Mouse (Mus musculus): ENCODE measurements around the gene Sept9. TPM values are rescaled to one million over a fixed set of nuclear protein-coding genes. Genes with fewer than 3 reads are reported as not detected.

Sept9 gene
- polyA plus RNA-seq, 1 experiment from 2014 or later: 52.5 TPM

DNA sequence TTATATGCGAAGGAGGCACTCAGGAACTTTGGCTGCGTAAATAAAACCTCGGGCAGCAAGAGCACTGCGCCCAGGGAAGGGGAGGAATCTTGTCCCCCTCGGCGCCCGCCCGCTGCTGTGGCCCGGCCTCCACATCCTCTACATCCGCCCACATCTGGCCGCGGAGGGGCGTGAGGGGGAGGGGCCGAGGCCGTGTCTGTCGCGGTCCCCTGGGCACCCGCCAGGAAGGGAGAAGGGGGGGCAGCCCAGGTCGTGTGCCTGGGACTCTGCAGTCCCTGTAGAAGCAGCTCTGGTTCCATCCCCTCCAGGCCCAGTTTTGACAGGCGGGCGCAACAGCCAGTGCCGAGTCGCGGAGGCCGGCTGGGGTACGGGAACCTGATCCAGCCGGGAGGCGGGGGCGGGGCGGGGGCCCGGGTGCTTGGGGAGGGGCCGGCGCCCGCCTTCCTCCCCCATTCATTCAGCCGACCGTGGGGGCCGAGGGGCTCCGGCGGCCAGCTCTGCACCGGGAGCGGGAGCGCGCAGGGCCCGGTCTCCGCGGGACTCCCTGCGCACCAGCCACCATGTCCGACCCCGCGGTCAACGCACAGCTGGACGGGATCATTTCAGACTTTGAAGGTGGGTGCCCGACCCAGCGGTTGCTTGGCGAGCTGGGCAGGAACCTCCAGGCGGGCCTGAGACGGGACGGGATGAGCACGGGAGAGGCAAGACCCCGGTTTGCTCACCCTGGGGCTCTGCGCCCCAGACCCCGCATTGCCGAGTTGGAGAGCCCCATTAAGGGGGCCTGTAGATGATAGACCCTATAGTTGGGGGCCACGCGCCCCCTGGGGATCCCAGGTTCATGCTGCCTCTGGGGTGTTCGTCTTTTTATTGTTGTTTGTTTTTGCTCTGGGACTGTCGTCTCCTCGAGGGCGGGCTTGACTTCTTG is 66.8 kb downstream of the Sept9 start:
- TF ChIP-seq EP300 (IDR thresholded peaks at IDR 0.05): no peak
- no peak for TF ChIP-seq CTCF (IDR thresholded peaks at IDR 0.05)
- 3% methylated on average over 45 of the region's 69 CpGs for WGBS

DNA sequence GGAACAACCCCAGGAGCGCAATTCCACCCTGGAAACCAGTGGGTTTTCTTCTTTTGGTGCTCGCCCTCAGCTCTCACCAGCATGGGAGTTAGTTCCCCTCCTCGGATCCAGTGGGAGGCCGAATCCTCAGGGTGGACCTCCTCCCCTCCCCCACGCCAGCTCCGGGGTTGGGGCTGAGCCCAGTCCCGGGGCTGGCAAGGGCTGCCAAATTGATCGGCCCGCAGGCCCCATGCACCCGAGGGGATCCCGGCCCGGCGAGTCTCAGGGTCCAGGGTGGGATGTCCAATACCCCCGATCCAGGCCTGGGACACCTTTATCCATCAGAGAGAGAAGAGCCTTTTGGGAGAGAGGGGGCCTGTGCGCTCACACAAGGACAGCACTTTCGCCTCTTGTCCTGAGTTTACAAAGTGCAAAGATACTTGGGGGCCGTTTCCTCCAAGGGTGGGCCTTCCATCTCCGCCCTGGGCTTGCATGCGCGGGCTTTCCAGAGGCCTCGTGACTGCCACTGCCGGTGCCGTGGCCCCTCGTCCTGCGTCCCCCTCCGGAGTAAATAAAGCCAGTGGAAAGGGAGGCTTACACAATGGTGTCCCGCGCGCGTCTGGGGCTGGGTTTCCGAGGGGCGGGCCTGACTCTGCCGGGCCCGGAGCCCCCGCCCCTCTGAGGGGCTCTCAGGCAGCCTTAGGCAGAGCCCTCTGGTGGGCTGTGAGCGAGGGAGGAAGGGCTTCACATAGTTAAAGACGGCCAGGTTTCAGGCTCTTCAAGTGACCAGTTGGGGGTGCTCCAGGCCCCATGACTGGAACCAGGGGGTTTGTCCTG is 67.7 kb downstream of the Sept9 start:
- Histone ChIP-seq H3K27ac (ENCODE audit: low read length) (peak overlapping the region; percentile 88), H3K36me3 (ENCODE audit: insufficient read depth, low read length) (no peaks in the 10 kb centered on the region), H3K9me3 (ENCODE audit: low read length) (no peaks in the 10 kb centered on the region), H3K9ac (replicated peaks; ENCODE audit: low read depth) (peak overlapping the region; percentile 62), H3K4me2 (replicated peaks; ENCODE audit: low read depth, low read length) (peak overlapping the region; percentile 77), H3K4me3 (ENCODE audit: low read depth, low read length) (peak overlapping the region; percentile 60), H3K27me3 (replicated peaks; ENCODE audit: insufficient read depth, low read length) (no peaks in the 10 kb centered on the region), H3K4me1 (ENCODE audit: insufficient read depth, low read depth, low read length) (peaks cover 16% of the 10 kb centered on the region)
- 3% methylated on average over 37 of the region's 37 CpGs for WGBS
- DNase-seq (ENCODE audit: low spot score) (peak; percentile 73), ATAC-seq (peak; percentile 56)
- TF ChIP-seq CTCF (IDR thresholded peaks at IDR 0.05): peak; percentile 54
- no peak; the same call in 1 of the 2 replicates for TF ChIP-seq EP300 (IDR thresholded peaks at IDR 0.05)

More for the DNA sequence above, 66.8 kb downstream of the Sept9 start:
- peak; percentile 82 for ATAC-seq
- Histone ChIP-seq H3K4me2 (replicated peaks; ENCODE audit: low read depth, low read length) (peak overlapping the region; percentile 77), H3K36me3 (ENCODE audit: insufficient read depth, low read length) (no peaks in the 10 kb centered on the region), H3K4me3 (ENCODE audit: low read depth, low read length) (peak overlapping the region; percentile 60), H3K9me3 (ENCODE audit: low read length) (no peaks in the 10 kb centered on the region), H3K9ac (replicated peaks; ENCODE audit: low read depth) (peak overlapping the region; percentile 62), H3K27ac (ENCODE audit: low read length) (peak overlapping the region; percentile 88), H3K4me1 (ENCODE audit: insufficient read depth, low read depth, low read length) (peaks cover 16% of the 10 kb centered on the region), H3K27me3 (replicated peaks; ENCODE audit: insufficient read depth, low read length) (no peaks in the 10 kb centered on the region)
- peak; percentile 87 for DNase-seq (ENCODE audit: low spot score)

DNA sequence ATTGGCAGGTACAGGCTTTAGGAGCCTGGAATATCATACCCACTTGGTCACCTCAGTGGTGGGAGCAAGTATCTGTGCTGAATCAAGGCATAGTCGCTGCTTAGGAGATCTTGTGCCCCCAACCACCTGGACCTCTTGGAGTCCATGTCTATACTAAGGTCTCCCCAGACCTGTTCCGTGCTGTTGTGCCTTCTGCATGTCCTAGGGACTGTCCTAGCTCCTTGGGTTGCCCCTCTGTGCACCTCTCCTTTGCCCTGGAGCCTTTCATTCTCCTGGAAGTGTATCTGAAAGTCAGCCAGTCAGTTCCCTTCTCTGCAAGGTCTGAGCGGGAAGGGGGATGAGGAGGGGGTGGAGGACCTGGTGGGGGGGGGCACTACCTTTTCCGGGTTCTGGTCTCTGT is 68.4 kb downstream of the Sept9 start:
- no peak for DNase-seq (ENCODE audit: low spot score)
- Histone ChIP-seq H3K4me1 (ENCODE audit: insufficient read depth, low read depth, low read length) (peaks cover 16% of the 10 kb centered on the region), H3K27me3 (replicated peaks; ENCODE audit: insufficient read depth, low read length) (no peaks in the 10 kb centered on the region), H3K4me3 (ENCODE audit: low read depth, low read length) (0 out of 2 replicates have a peak overlapping the region, but pooled peaks have one; percentile 60), H3K4me2 (replicated peaks; ENCODE audit: low read depth, low read length) (peak overlapping the region; percentile 77), H3K36me3 (ENCODE audit: insufficient read depth, low read length) (no peaks in the 10 kb centered on the region), H3K27ac (ENCODE audit: low read length) (no peak overlapping the region; the same call in 1 of the 2 replicates), H3K9me3 (ENCODE audit: low read length) (no peaks in the 10 kb centered on the region), H3K9ac (replicated peaks; ENCODE audit: low read depth) (no peak overlapping the region)
- ATAC-seq: no peak
- TF ChIP-seq CTCF (IDR thresholded peaks at IDR 0.05) (no peak), EP300 (IDR thresholded peaks at IDR 0.05) (no peak)
- WGBS: 20% methylated on average over 2 of the region's 4 CpGs

DNA sequence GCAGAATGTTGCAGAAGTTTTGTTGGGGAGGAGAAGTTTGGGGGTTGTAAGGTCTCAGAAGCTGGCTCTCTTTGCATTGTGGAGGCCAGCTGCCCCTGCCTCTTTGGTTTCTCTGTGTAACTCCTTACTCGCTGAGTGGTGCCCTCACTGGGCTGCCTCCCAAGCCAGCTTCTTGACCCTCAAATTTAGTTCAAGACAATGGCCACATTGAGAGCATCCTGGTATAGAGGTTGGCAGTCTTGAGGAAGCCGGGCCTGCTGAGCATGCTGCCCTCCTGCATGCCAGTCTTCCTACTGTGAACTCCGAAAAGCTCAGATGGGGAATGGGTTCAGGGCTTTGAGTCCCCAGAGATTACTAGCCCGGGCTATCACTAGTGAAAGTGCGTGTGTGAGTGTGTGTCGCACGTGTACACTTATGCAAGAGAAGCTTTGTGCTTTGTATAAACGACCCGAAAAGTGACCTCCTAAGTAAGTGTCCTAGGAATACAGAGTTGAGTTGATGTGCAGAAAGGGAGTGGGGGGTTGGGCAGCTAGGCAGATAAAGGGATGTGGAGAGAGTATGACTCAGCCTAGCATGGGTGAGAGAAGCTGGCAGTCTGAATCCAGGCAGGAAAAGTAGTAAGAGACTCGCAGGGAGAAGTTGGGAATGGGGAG is 69.0 kb downstream of the Sept9 start:
- Histone ChIP-seq H3K4me3 (ENCODE audit: low read depth, low read length) (no peak overlapping the region), H3K9ac (replicated peaks; ENCODE audit: low read depth) (no peak overlapping the region), H3K4me1 (ENCODE audit: insufficient read depth, low read depth, low read length) (peaks cover 16% of the 10 kb centered on the region), H3K4me2 (replicated peaks; ENCODE audit: low read depth, low read length) (peak overlapping the region; percentile 77; the same call in 1 of the 2 replicates), H3K36me3 (ENCODE audit: insufficient read depth, low read length) (no peaks in the 10 kb centered on the region), H3K27ac (ENCODE audit: low read length) (peak overlapping the region; percentile 40; the same call in 1 of the 2 replicates), H3K9me3 (ENCODE audit: low read length) (no peaks in the 10 kb centered on the region), H3K27me3 (replicated peaks; ENCODE audit: insufficient read depth, low read length) (no peaks in the 10 kb centered on the region)
- WGBS: 30% methylated on average over 10 of the region's 10 CpGs
- DNase-seq (ENCODE audit: low spot score) (peak; percentile 60), ATAC-seq (no peak)
- TF ChIP-seq CTCF (IDR thresholded peaks at IDR 0.05): no peak
- TF ChIP-seq EP300 (IDR thresholded peaks at IDR 0.05): no peak

DNA sequence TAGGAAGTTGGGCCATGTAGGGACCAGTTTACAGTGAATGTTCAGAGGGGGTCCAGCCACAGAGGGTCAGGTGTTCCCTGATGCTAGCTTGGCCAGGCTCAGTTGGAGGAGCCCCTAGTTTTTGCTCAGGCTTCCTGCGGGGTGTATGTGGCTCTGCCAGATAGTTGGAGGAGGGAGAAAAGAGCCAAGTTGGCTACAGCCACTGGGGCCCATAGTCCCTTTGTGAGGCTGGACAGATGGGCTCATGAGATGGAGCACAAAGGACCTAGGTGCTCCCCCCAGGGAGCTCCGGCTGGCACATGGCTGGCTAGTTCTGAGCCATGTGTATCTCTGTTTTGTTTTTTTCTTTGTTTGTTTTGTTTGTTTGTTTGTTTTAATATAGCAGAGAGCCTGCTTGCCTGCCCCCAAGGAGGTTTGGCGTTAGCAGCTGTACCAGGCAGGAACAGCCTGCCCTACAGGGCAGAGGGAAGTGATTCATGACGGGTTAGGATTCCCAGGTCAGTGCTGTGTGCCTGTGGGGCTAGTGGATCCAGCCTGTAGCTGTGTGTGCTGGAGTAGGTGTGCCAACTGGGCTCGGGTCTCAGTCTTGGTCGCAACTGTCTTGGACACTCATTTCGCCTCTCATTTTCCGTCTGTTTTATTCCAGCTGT is 69.7 kb downstream of the Sept9 start:
- Histone ChIP-seq H3K4me2 (replicated peaks; ENCODE audit: low read depth, low read length) (no peak overlapping the region), H3K27ac (ENCODE audit: low read length) (peak overlapping the region; percentile 51), H3K4me1 (ENCODE audit: insufficient read depth, low read depth, low read length) (peaks cover 16% of the 10 kb centered on the region), H3K9ac (replicated peaks; ENCODE audit: low read depth) (no peak overlapping the region), H3K27me3 (replicated peaks; ENCODE audit: insufficient read depth, low read length) (no peaks in the 10 kb centered on the region), H3K9me3 (ENCODE audit: low read length) (no peaks in the 10 kb centered on the region), H3K36me3 (ENCODE audit: insufficient read depth, low read length) (no peaks in the 10 kb centered on the region), H3K4me3 (ENCODE audit: low read depth, low read length) (no peak overlapping the region)
- TF ChIP-seq CTCF (IDR thresholded peaks at IDR 0.05): no peak
- TF ChIP-seq EP300 (IDR thresholded peaks at IDR 0.05): no peak
- 43% methylated on average over 8 of the region's 8 CpGs for WGBS
- ATAC-seq (no peak), DNase-seq (ENCODE audit: low spot score) (no peak)
